Mouse (Mus musculus) liver, adult 2 months (tissue): ENCODE measurements around the gene Bub1b.

Experiments used
- CTCF ChIP-seq: fragments of 200-500 bp; IDR thresholded peaks from 2 replicates; pipeline ENCODE4 v1.5.1; 2011; ENCODE audit warnings: low read depth, low read length, control low read depth
- POLR2A ChIP-seq: fragments of 200-500 bp; IDR thresholded peaks from 2 replicates; pipeline ENCODE4 v1.6.1; 2011; ENCODE audit warnings: low read length, control low read depth; ENCODE audit not compliant: insufficient read depth; ENCODE audit errors: extremely low read depth

- TF ChIP-seq POLR2A (no peak), CTCF (no peak)
Observed at GRCm38 (mm10) chr2:118676839-118677741, 79.1 kb downstream of the Bub1b start.
